Mouse (Mus musculus) olfactory bulb, adult 2 months (tissue): ENCODE data around the gene L3mbtl4. TPM values are rescaled to one million over a fixed set of nuclear protein-coding genes. Genes with fewer than 3 reads are reported as not detected.

Experiments
- H3K27ac ChIP-seq: fragments of 200-500 bp; 2 replicates; pipeline ENCODE4 v1.5.1; 2012; ENCODE audit warnings: low read depth, low read length; ENCODE audit not compliant: insufficient read depth
- H3K4me1 ChIP-seq: fragments of 200-500 bp; 2 replicates; pipeline ENCODE4 v1.6.1; 2012; ENCODE audit warnings: low read length; ENCODE audit not compliant: control insufficient read depth, insufficient read depth
- H3K4me3 ChIP-seq: fragments of 200-500 bp; 2 replicates; pipeline ENCODE4 v1.5.1; 2012; ENCODE audit warnings: mild to moderate bottlenecking, low read depth, low read length, moderate library complexity; ENCODE audit not compliant: insufficient read depth
- CTCF ChIP-seq: fragments of 200-500 bp; IDR thresholded peaks from 2 replicates; pipeline ENCODE4 v1.5.1; 2012; ENCODE audit warnings: low read depth, mild to moderate bottlenecking, low read length, moderate library complexity; ENCODE audit not compliant: insufficient read depth
- POLR2A ChIP-seq: fragments of 200-500 bp; IDR thresholded peaks from 2 replicates; pipeline ENCODE4 v1.6.1; 2012; ENCODE audit warnings: mild to moderate bottlenecking, low read depth, low read length, moderate library complexity; ENCODE audit not compliant: insufficient read depth
- WGBS: fragments of 180-500 bp; shearing (Covaris S2); methylation state at CpG from one replicate; pipeline ENCODE4 v1.1.7; 2018; 5-methylcytosine and 5-hydroxymethylcytosine counted together
- polyA plus RNA-seq: library from polyadenylated mRNA; stranded (reverse); fragments of >200 nt; gene quantifications from 2 replicates; pipeline ENCODE4 v1.2.4, GENCODE M21; 2012; ENCODE audit warnings: low replicate concordance; ENCODE audit not compliant: missing spikeins, insufficient read depth, insufficient read length

The L3mbtl4 gene
- polyA plus RNA-seq, 1 experiment = not detected

DNA sequence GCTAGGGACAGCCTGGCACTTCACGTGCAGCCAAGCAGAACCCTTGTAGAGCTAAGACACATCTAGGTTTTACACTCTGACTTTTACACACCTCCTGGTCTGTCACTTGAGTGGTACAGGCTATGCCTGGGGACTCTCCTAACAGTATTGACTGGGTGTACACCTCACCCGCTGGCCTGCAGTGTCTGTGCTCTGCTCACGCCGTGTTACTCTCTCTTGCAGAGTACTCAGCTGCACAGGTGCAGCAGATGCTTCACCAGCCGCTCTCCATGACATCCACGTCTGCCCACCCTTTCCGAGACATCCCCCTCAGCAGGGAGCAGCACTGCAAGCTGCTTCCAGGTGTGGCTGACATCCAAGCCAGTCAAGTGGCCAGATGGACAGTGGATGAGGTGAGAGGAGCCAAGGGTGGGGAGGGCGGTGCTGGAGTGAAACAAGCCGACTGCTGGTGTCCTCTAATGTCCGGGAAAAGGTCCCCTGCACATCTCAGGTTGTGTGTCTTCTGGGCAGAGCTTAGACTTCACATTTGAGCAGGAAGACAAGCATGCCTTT, 490.8 kb downstream of the L3mbtl4 start:
- 90% methylated on average over 10 of the region's 10 CpGs for WGBS
- Histone ChIP-seq H3K4me3 (no peak overlapping the region), H3K27ac (no peak overlapping the region), H3K4me1 (no peaks in the 10 kb centered on the region)
- TF ChIP-seq CTCF (no peak), POLR2A (no peak)

DNA sequence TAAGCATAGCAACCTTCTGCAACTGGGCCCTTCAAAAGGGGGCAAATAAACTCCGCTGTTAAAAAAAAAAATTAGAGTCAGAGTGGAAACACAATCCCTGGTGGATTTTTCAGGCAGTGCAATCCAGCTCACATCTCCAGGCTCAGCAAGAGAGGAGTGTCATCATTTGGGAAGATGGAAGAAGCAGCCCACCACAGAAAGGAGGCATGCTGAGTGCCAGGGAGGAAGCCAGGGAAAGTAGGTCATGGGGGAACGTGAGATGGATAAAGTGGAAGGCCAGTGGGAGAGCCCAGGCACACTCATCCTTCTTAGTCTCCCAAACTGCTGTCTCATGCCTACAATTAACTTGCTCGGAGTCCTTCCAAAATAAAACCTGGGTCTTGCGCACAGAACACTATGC, 496.0 kb downstream of the L3mbtl4 start:
- Histone ChIP-seq H3K4me3 (no peak overlapping the region), H3K4me1 (peaks cover 4% of the 10 kb centered on the region; the same call in 1 of the 2 replicates), H3K27ac (no peak overlapping the region)
- 57% methylated on average over 4 of the region's 4 CpGs for WGBS
- no peak for TF ChIP-seq CTCF

DNA sequence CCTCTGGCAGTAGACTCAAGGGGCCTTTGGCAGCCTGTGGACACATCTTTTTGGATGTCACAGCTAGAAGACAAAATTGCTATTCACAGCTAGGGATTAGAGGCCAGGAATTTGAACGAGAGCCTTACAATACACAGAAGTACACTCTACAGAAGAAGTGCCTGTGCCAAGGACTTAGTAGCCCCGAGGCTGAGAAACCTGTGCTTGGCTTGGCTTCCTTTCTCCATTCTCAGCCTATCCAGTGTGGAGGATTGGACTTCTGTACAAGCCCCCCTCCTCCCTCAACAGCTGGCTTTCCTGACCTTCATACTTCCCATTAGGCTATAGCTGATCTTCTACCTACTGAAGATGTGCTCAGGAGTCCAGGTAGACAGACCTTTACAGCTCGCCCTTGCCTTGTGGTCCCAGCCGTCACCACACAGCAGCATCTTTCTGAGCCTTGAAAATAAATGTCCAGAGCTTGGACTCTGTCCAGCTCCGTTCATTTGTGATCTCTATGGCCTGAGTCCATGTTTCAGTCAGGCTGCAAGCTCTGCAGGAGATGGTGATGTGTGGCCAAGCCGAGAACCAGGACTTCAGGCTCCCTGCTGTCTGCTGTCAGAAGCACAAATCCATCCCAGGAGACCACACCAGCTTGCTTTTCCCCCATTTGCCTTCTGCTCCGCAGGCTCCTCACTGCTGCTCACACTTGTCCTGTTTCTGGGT, 497.6 kb downstream of the L3mbtl4 start:
- H3K27ac ChIP-seq = no peak overlapping the region
- no peak for TF ChIP-seq POLR2A
- TF ChIP-seq CTCF = no peak
- peaks cover 4% of the 10 kb centered on the region; the same call in 1 of the 2 replicates for H3K4me1 ChIP-seq
- H3K4me3 ChIP-seq = no peak overlapping the region
- WGBS = 52% methylated on average over 7 of the region's 7 CpGs

- no peak for TF ChIP-seq POLR2A
- TF ChIP-seq CTCF = no peak
- no peaks in the 10 kb centered on the region for H3K4me1 ChIP-seq
- H3K4me3 ChIP-seq = no peak overlapping the region
- 76% methylated on average over 4 of the region's 4 CpGs for WGBS
- no peak overlapping the region for H3K27ac ChIP-seq
Observed at GRCm38 (mm10) chr17:68793741-68794140, 520.1 kb downstream of the L3mbtl4 start.

GRCm38 (mm10) chr17:68826323-68826722, 552.7 kb downstream of the L3mbtl4 start, which contains the start of gene Tmem200c:
Tmem200c (plus strand) TSS chr17:68826623.
- WGBS = 89% methylated on average over 6 of the region's 6 CpGs
- no peak within 1 kb of the TSS for H3K27ac ChIP-seq

More at GRCm38 (mm10) chr17:68826323-68826722, 552.7 kb downstream of the L3mbtl4 start, which contains the start of gene Tmem200c:
- no peaks in the 10 kb centered on the region for H3K4me1 ChIP-seq
- H3K4me3 ChIP-seq = no peak within 1 kb of the TSS
- TF ChIP-seq CTCF (no peak), POLR2A (no peak)
